In the genomic region with DNA sequence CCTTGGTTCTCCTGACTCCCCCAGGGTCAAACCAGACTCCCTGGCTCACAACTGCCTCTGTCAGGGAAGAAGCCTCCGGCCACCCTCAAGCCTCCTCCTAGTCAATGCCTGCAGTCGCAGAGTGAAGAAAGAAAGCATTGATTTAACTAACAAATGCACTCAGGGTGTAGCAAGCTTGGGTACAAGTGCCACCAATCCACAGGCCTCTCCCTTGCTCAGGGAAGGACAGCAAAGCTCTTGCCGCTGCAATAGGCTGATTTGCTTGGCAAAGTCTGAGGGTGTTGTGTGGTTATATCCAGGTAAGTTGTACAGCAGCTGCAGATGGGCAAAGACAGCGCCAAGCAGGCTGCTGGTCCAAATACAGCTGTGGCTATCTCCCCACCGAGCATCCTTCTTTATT, we compare ENCODE assay signal across 15 mouse cellular contexts. TPM values are rescaled to one million over a fixed set of nuclear protein-coding genes. Genes with fewer than 3 reads are reported as not detected.
DNase-seq lines count a peak whose midpoint lies in the region; ATAC-seq and TF ChIP-seq lines count a peak whose summit lies in the region.
"Had no signal": no experiment of that assay in that cellular context is flagged by ENCODE, and none has a peak within 500 bp of the region (broad histone marks: within the 10 kb centered on the region; RNA-seq: fewer than 3 reads in every experiment).

No protein-coding gene starts in this region.

- TF ChIP-seq CTCF in lung, postnatal 0 days (IDR thresholded peaks at IDR 0.05) = no peak
- TF ChIP-seq CTCF in MEL (IDR thresholded peaks at IDR 0.05 in 2 of 3, conservative IDR thresholded peaks at IDR 0.05 in 1 of 3; ENCODE audit: control insufficient read depth in 1 of 3, insufficient read depth in 1 of 3, low read depth in 2 of 3, low read length in 3 of 3, poor library complexity in 1 of 3, severe bottlenecking in 1 of 3) = no peak
- TF ChIP-seq CTCF in heart, adult 2 months (IDR thresholded peaks at IDR 0.05) = no peak

- no peak for TF ChIP-seq POLR2A in MEL (IDR thresholded peaks at IDR 0.05; ENCODE audit: control insufficient read depth in 1 of 2, insufficient read depth in 1 of 2, low read depth in 1 of 2, low read length in 2 of 2, poor library complexity in 1 of 2)
- no peak for TF ChIP-seq POLR2A in heart, adult 2 months (IDR thresholded peaks at IDR 0.05; ENCODE audit: insufficient read depth, low read depth, low read length)

- DNase-seq in lung, postnatal 0 days (ENCODE audit: low spot score) = no peak
- DNase-seq in MEL (ENCODE audit: low read depth, low spot score) = no peak
- no peak for DNase-seq in right cerebral cortex, adult 2 months (ENCODE audit: low spot score in 2 of 2)
- DNase-seq in gastrocnemius, postnatal 25 days = no peak
- no peak for DNase-seq in heart, adult 2 months
- DNase-seq: adrenal gland, adult 2 months; cerebellum, adult 9-11 months; heart, postnatal 4 days; right cerebral cortex, postnatal 4 days had no signal

- H3K4me2 ChIP-seq in lung, embryonic 15.5 days = peak overlapping the region; percentile 39; the same call in 1 of the 2 replicates
- no peak overlapping the region for H3K4me2 ChIP-seq in lung, postnatal 0 days (replicated peaks; ENCODE audit: low read depth, low read length)
- H3K4me2 ChIP-seq in embryonic facial prominence, embryonic 13.5 days = peak overlapping the region; percentile 56; the same call in 1 of the 2 replicates
- peak overlapping the region; percentile 60 for H3K4me2 ChIP-seq in limb, embryonic 13.5 days (replicated peaks)

- H3K27me3 ChIP-seq in lung, embryonic 15.5 days = no peaks in the 10 kb centered on the region
- no peaks in the 10 kb centered on the region for H3K27me3 ChIP-seq in lung, postnatal 0 days (replicated peaks; ENCODE audit: insufficient read depth, low read length)
- H3K27me3 ChIP-seq in MEL (ENCODE audit: control insufficient read depth in 1 of 2, insufficient read depth in 2 of 2, low read length in 2 of 2) = no peaks in the 10 kb centered on the region
- H3K27me3 ChIP-seq in embryonic facial prominence, embryonic 13.5 days = no peaks in the 10 kb centered on the region
- H3K27me3 ChIP-seq in limb, embryonic 13.5 days = no peaks in the 10 kb centered on the region
- H3K27me3 ChIP-seq in heart, adult 2 months (ENCODE audit: control insufficient read depth, insufficient read depth, low read length) = no peaks in the 10 kb centered on the region

- intact Hi-C loops in heart, adult 2 months (cut with DNase I) = no loop called here

- H3K27ac ChIP-seq in lung, embryonic 15.5 days = peak overlapping the region; percentile 93
- no peak overlapping the region for H3K27ac ChIP-seq in lung, postnatal 0 days (ENCODE audit: low read length)
- no peak overlapping the region for H3K27ac ChIP-seq in MEL (ENCODE audit: control insufficient read depth, low read depth, low read length)
- peak overlapping the region; percentile 85 for H3K27ac ChIP-seq in embryonic facial prominence, embryonic 13.5 days
- H3K27ac ChIP-seq in limb, embryonic 13.5 days = no peak overlapping the region
- H3K27ac ChIP-seq in heart, adult 2 months = no peak overlapping the region

- no peak for TF ChIP-seq RAD21 in MEL (IDR thresholded peaks at IDR 0.05; ENCODE audit: low read depth, low read length)

- no peak overlapping the region for H3K9ac ChIP-seq in lung, embryonic 15.5 days
- no peak overlapping the region for H3K9ac ChIP-seq in lung, postnatal 0 days (replicated peaks; ENCODE audit: low read depth)
- H3K9ac ChIP-seq in MEL (ENCODE audit: control insufficient read depth, low read depth, low read length, poor library complexity, severe bottlenecking) = no peak overlapping the region
- no peak overlapping the region for H3K9ac ChIP-seq in embryonic facial prominence, embryonic 13.5 days
- 0 out of 2 replicates have a peak overlapping the region, but pooled peaks have one; percentile 19 for H3K9ac ChIP-seq in limb, embryonic 13.5 days
- no peak overlapping the region for H3K9ac ChIP-seq in heart, adult 2 months (ENCODE audit: low read depth, low read length)

- no peak for TF ChIP-seq EP300 in lung, postnatal 0 days (IDR thresholded peaks at IDR 0.05)
- TF ChIP-seq EP300 in MEL (IDR thresholded peaks at IDR 0.05; ENCODE audit: low read depth in 1 of 2, low read length in 2 of 2) = no peak
- TF ChIP-seq EP300 in heart, adult 2 months (IDR thresholded peaks at IDR 0.05; ENCODE audit: insufficient read depth, low read depth, low read length) = no peak

- H3K36me3 ChIP-seq in lung, embryonic 15.5 days = no peaks in the 10 kb centered on the region
- no peaks in the 10 kb centered on the region for H3K36me3 ChIP-seq in lung, postnatal 0 days (ENCODE audit: insufficient read depth, low read length)
- peaks cover 0 to 3% of the 10 kb centered on the region in 2 experiments; a peak in 1 of 4 replicates for H3K36me3 ChIP-seq in MEL (ENCODE audit: control insufficient read depth in 1 of 2, insufficient read depth in 2 of 2, low read length in 2 of 2)
- H3K36me3 ChIP-seq in embryonic facial prominence, embryonic 13.5 days = no peaks in the 10 kb centered on the region
- no peaks in the 10 kb centered on the region for H3K36me3 ChIP-seq in limb, embryonic 13.5 days
- no peaks in the 10 kb centered on the region for H3K36me3 ChIP-seq in heart, adult 2 months (ENCODE audit: control insufficient read depth, insufficient read depth, low read length)

- H3K4me1 ChIP-seq in lung, embryonic 15.5 days = peaks cover 13% of the 10 kb centered on the region; the same call in 1 of the 2 replicates
- H3K4me1 ChIP-seq in lung, postnatal 0 days (ENCODE audit: insufficient read depth, low read depth, low read length) = 0 out of 2 replicates have a peak, but pooled peaks cover 5% of the 10 kb centered on the region
- peaks cover 0 to 14% of the 10 kb centered on the region in 2 experiments; a peak in 3 of 4 replicates for H3K4me1 ChIP-seq in MEL (ENCODE audit: control insufficient read depth in 1 of 2, insufficient read depth in 2 of 2, low read length in 2 of 2)
- peaks cover 22% of the 10 kb centered on the region for H3K4me1 ChIP-seq in embryonic facial prominence, embryonic 13.5 days
- peaks cover 25% of the 10 kb centered on the region for H3K4me1 ChIP-seq in limb, embryonic 13.5 days
- peaks cover 1% of the 10 kb centered on the region; the same call in 1 of the 2 replicates for H3K4me1 ChIP-seq in heart, adult 2 months (ENCODE audit: control insufficient read depth, insufficient read depth, low read length)

- H3K4me3 ChIP-seq in lung, embryonic 15.5 days = no peak overlapping the region
- H3K4me3 ChIP-seq in lung, postnatal 0 days (ENCODE audit: low read depth, low read length) = no peak overlapping the region
- H3K4me3 ChIP-seq in MEL (ENCODE audit: control insufficient read depth in 1 of 2, insufficient read depth in 1 of 2, low read depth in 2 of 2, low read length in 2 of 2) = no peak overlapping the region
- no peak overlapping the region for H3K4me3 ChIP-seq in embryonic facial prominence, embryonic 13.5 days
- no peak overlapping the region for H3K4me3 ChIP-seq in limb, embryonic 13.5 days
- H3K4me3 ChIP-seq in heart, adult 2 months = no peak overlapping the region

- WGBS in lung, embryonic 15.5 days = 46% methylated on average over 5 of the region's 5 CpGs
- WGBS in lung, postnatal 0 days = 39% methylated on average over 5 of the region's 5 CpGs
- 34% methylated on average over 5 of the region's 5 CpGs for WGBS in embryonic facial prominence, embryonic 13.5 days
- 54% methylated on average over 5 of the region's 5 CpGs for WGBS in limb, embryonic 13.5 days
- WGBS in heart, adult 2 months = 62% methylated on average over 5 of the region's 5 CpGs

- no peak for ATAC-seq in lung, embryonic 15.5 days (ENCODE audit: borderline replicate concordance, extremely low read depth, low FRiP score, low TSS enrichment)
- no peak for ATAC-seq in lung, postnatal 0 days
- no peak for ATAC-seq in embryonic facial prominence, embryonic 13.5 days (ENCODE audit: insufficient number of reproducible peaks, insufficient read depth, low FRiP score, low TSS enrichment, low read depth)
- no peak for ATAC-seq in limb, embryonic 13.5 days (ENCODE audit: low FRiP score, low read depth)

- H3K79me2 ChIP-seq in MEL (ENCODE audit: control insufficient read depth, insufficient read depth, low read length, poor library complexity) = no peaks in the 10 kb centered on the region
- no peaks in the 10 kb centered on the region for H3K79me2 ChIP-seq in heart, adult 2 months (replicated peaks; ENCODE audit: control insufficient read depth, insufficient read depth, low read length)

- no peaks in the 10 kb centered on the region for H3K9me3 ChIP-seq in lung, embryonic 15.5 days
- no peaks in the 10 kb centered on the region for H3K9me3 ChIP-seq in lung, postnatal 0 days (ENCODE audit: low read length)
- H3K9me3 ChIP-seq in MEL (replicated peaks; ENCODE audit: insufficient read depth, low read length) = no peaks in the 10 kb centered on the region
- no peaks in the 10 kb centered on the region for H3K9me3 ChIP-seq in embryonic facial prominence, embryonic 13.5 days
- no peaks in the 10 kb centered on the region for H3K9me3 ChIP-seq in limb, embryonic 13.5 days

RNA-seq across cellular contexts. Expression of gene Gpr37l1, which starts 30.9 kb away (rescaled TPM):
- 0.10 TPM in 1 of 2 replicates, not detected in the other for polyA plus RNA-seq in lung, embryonic 15.5 days (2015; fragmentation: Nextera tagmentation; extraction: Ambion mirVana)
- 0.06 and 0.19 TPM in 2 replicates for polyA plus RNA-seq in lung, postnatal 0 days (2015; fragmentation: Nextera tagmentation; extraction: Ambion mirVana)
- not detected in 2 replicates for total RNA-seq in MEL (2012; rRNA removed)
- not detected for polyA plus RNA-seq in MEL (2012; ENCODE audit: insufficient read depth in 1 of 2, insufficient read length in 2 of 2, low read depth in 1 of 2, low replicate concordance in 2 of 2, missing spikeins in 1 of 2)
- polyA plus RNA-seq in embryonic facial prominence, embryonic 13.5 days (2015; fragmentation: Nextera tagmentation; extraction: Ambion mirVana) = not detected in 2 replicates
- polyA plus RNA-seq in limb, embryonic 13.5 days (2015; fragmentation: Nextera tagmentation; extraction: Ambion mirVana) = 0.06 TPM in 1 of 2 replicates, not detected in the other
- under 1 TPM; 0.59 to 0.83 TPM for total RNA-seq in gastrocnemius, postnatal 25 days (2021)
- under 1 TPM; 0.97 to 0.98 TPM for total RNA-seq in heart, adult 2 months (2021)
- 2.3 and 3.6 TPM in 2 replicates for polyA plus RNA-seq in heart, adult 2 months (2012; rRNA removed)
- total RNA-seq: megakaryocyte-erythroid progenitor cell, adult 5-6 weeks had no signal
- polyA plus RNA-seq: forebrain, embryonic 11.5 days; heart, embryonic 11.5 days had no signal

RNA-seq across cellular contexts. Expression of gene Arl8a, which starts 51.8 kb away (rescaled TPM):
- 42.7 and 47.0 TPM in 2 replicates for polyA plus RNA-seq in lung, embryonic 15.5 days (2015; fragmentation: Nextera tagmentation; extraction: Ambion mirVana)
- polyA plus RNA-seq in lung, postnatal 0 days (2015; fragmentation: Nextera tagmentation; extraction: Ambion mirVana) = 51.8 and 56.3 TPM in 2 replicates
- 8.0 and 9.0 TPM in 2 replicates for total RNA-seq in MEL (2012; rRNA removed)
- polyA plus RNA-seq in MEL (2012; ENCODE audit: insufficient read depth in 1 of 2, insufficient read length in 2 of 2, low read depth in 1 of 2, low replicate concordance in 2 of 2, missing spikeins in 1 of 2) = 10 to 100 TPM in 1 of 2 experiments, not detected in 1; 47.7 TPM
- polyA plus RNA-seq in embryonic facial prominence, embryonic 13.5 days (2015; fragmentation: Nextera tagmentation; extraction: Ambion mirVana) = 75.2 and 78.6 TPM in 2 replicates
- 61.8 and 67.1 TPM in 2 replicates for polyA plus RNA-seq in limb, embryonic 13.5 days (2015; fragmentation: Nextera tagmentation; extraction: Ambion mirVana)
- 10 to 100 TPM; 14.9 to 15.7 TPM for total RNA-seq in gastrocnemius, postnatal 25 days (2021)
- total RNA-seq in heart, adult 2 months (2021) = 10 to 100 TPM; 20.1 to 21.0 TPM
- 30.5 and 32.5 TPM in 2 replicates for polyA plus RNA-seq in heart, adult 2 months (2012; rRNA removed)

RNA-seq across cellular contexts. Expression of gene Elf3, which starts 60.0 kb away (rescaled TPM):
- polyA plus RNA-seq in lung, embryonic 15.5 days (2015; fragmentation: Nextera tagmentation; extraction: Ambion mirVana) = 23.4 and 24.8 TPM in 2 replicates
- polyA plus RNA-seq in lung, postnatal 0 days (2015; fragmentation: Nextera tagmentation; extraction: Ambion mirVana) = 31.9 and 45.5 TPM in 2 replicates
- not detected in 2 replicates for total RNA-seq in MEL (2012; rRNA removed)
- polyA plus RNA-seq in MEL (2012; ENCODE audit: insufficient read depth in 1 of 2, insufficient read length in 2 of 2, low read depth in 1 of 2, low replicate concordance in 2 of 2, missing spikeins in 1 of 2) = not detected
- 9.0 and 12.2 TPM in 2 replicates for polyA plus RNA-seq in embryonic facial prominence, embryonic 13.5 days (2015; fragmentation: Nextera tagmentation; extraction: Ambion mirVana)
- polyA plus RNA-seq in limb, embryonic 13.5 days (2015; fragmentation: Nextera tagmentation; extraction: Ambion mirVana) = 3.4 and 4.2 TPM in 2 replicates
- total RNA-seq in gastrocnemius, postnatal 25 days (2021) = under 1 TPM in 1 of 2 experiments, not detected in 1; 0.18 TPM
- total RNA-seq in heart, adult 2 months (2021) = not detected
- 2.0 TPM in 1 of 2 replicates, not detected in the other for polyA plus RNA-seq in heart, adult 2 months (2012; rRNA removed)
- total RNA-seq: megakaryocyte-erythroid progenitor cell, adult 5-6 weeks had no signal

Comparison
In these comparisons a context has a peak if more than half of its experiments do, and no peak if none do; other contexts are left out.
1. H3K27ac ChIP-seq: peak in lung, embryonic 15.5 days (single experiment) and embryonic facial prominence, embryonic 13.5 days (single experiment); none in lung, postnatal 0 days (single experiment), MEL (single experiment), limb, embryonic 13.5 days (single experiment) and heart, adult 2 months (single experiment).